Mouse (Mus musculus) lung, postnatal 0 days (tissue): ENCODE measurements around the gene Gsc. TPM values are rescaled to one million over a fixed set of nuclear protein-coding genes. Genes with fewer than 3 reads are reported as not detected.

Experiments used
- ATAC-seq: fragments of 200-750 bp; cut with Nextera tagmentation; 2 replicates; pipeline ENCODE4 v1.8.0; 2017; ENCODE audit warnings: moderate library complexity
- DNase-seq: peaks from one replicate; pipeline ENCODE4 v3.0.0-alpha.2; 2016; ENCODE audit warnings: low spot score
- H3K27ac ChIP-seq: fragments of 300-500 bp; sonication (generic); 2 replicates; pipeline ENCODE4 v1.5.1; 2014; ENCODE audit warnings: antibody characterized with exemption, mild to moderate bottlenecking, low read length, mixed read lengths
- H3K27me3 ChIP-seq: fragments of 300-500 bp; sonication (generic); replicated peaks from 2 replicates; pipeline ENCODE4 v1.6.1; 2014; ENCODE audit warnings: low read length, mixed read lengths; ENCODE audit not compliant: insufficient read depth
- H3K36me3 ChIP-seq: fragments of 300-500 bp; sonication (generic); 2 replicates; pipeline ENCODE4 v1.6.1; 2014; ENCODE audit warnings: low read length, mixed read lengths; ENCODE audit not compliant: insufficient read depth
- H3K4me1 ChIP-seq: fragments of 300-500 bp; sonication (generic); 2 replicates; pipeline ENCODE4 v1.6.1; 2014; ENCODE audit warnings: antibody characterized with exemption, low read depth, low read length, mixed read lengths; ENCODE audit not compliant: insufficient read depth
- H3K4me2 ChIP-seq: fragments of 300-500 bp; sonication (generic); replicated peaks from 2 replicates; pipeline ENCODE4 v1.6.1; 2014; ENCODE audit warnings: low read depth, mild to moderate bottlenecking, low read length, moderate library complexity, mixed read lengths
- H3K4me3 ChIP-seq: fragments of 300-500 bp; sonication (generic); 2 replicates; pipeline ENCODE4 v1.5.1; 2014; ENCODE audit warnings: low read depth, low read length
- H3K9ac ChIP-seq: fragments of 300-500 bp; sonication (generic); replicated peaks from 2 replicates; pipeline ENCODE4 v1.6.1; 2014; ENCODE audit warnings: low read depth, mild to moderate bottlenecking
- H3K9me3 ChIP-seq: fragments of 300-500 bp; sonication (generic); 2 replicates; pipeline ENCODE4 v1.6.1; 2016; ENCODE audit warnings: low read length, mixed read lengths
- CTCF ChIP-seq: IDR thresholded peaks from 2 replicates; pipeline ENCODE4 v1.5.1; 2016; ENCODE audit warnings: antibody characterized with exemption, mild to moderate bottlenecking
- EP300 ChIP-seq: IDR thresholded peaks from 2 replicates; pipeline ENCODE4 v1.6.1; 2016; ENCODE audit warnings: antibody characterized with exemption, mild to moderate bottlenecking, control low read depth
- WGBS: fragments of 180-500 bp; shearing (Covaris S2); extraction: QIAGEN DNeasy Blood & Tissue Kit; methylation state at CpG from one replicate; pipeline ENCODE4 v1.1.7; 2014; 5-methylcytosine and 5-hydroxymethylcytosine counted together
- polyA plus RNA-seq: library from polyadenylated mRNA; unstranded; fragments of >200 nt; fragmentation: Nextera tagmentation; extraction: Ambion mirVana; gene quantifications from 2 replicates; pipeline ENCODE4 v1.2.1, GENCODE M21; 2015

The Gsc gene
- polyA plus RNA-seq, 1 experiment from 2014 or later: not detected

GRCm38 (mm10) chr12:104443716-104444115 is 29.4 kb downstream of the Gsc start:
- TF ChIP-seq EP300: no peak
- TF ChIP-seq CTCF: no peak
- WGBS: 83% methylated on average over 11 of the region's 11 CpGs

GRCm38 (mm10) chr12:104440087-104440760 is 32.9 kb downstream of the Gsc start:
- H3K27ac ChIP-seq: no peak overlapping the region
- ATAC-seq: peak; percentile 38; the same call in 1 of the 2 replicates
- H3K36me3 ChIP-seq: no peaks in the 10 kb centered on the region
- peak; percentile 69 for DNase-seq
- no peak overlapping the region for H3K4me3 ChIP-seq
- no peaks in the 10 kb centered on the region for H3K9me3 ChIP-seq
- 8% methylated on average over 22 of the region's 22 CpGs for WGBS
- H3K9ac ChIP-seq: no peak overlapping the region
- no peak overlapping the region for H3K4me2 ChIP-seq
- H3K4me1 ChIP-seq: no peaks in the 10 kb centered on the region
- TF ChIP-seq CTCF: peak; percentile 94
- no peak for TF ChIP-seq EP300
- no peaks in the 10 kb centered on the region for H3K27me3 ChIP-seq

More at GRCm38 (mm10) chr12:104443716-104444115, 29.4 kb downstream of the Gsc start:
- ATAC-seq: no peak
- no peaks in the 10 kb centered on the region for H3K36me3 ChIP-seq
- no peaks in the 10 kb centered on the region for H3K4me1 ChIP-seq
- no peaks in the 10 kb centered on the region for H3K9me3 ChIP-seq
- DNase-seq: no peak
- no peak overlapping the region for H3K27ac ChIP-seq
- H3K9ac ChIP-seq: no peak overlapping the region
- no peak overlapping the region for H3K4me2 ChIP-seq
- no peaks in the 10 kb centered on the region for H3K27me3 ChIP-seq
- H3K4me3 ChIP-seq: no peak overlapping the region

GRCm38 (mm10) chr12:104433951-104434735 is 39.0 kb downstream of the Gsc start:
- no peaks in the 10 kb centered on the region for H3K4me1 ChIP-seq
- 70% methylated on average over 20 of the region's 20 CpGs for WGBS
- ATAC-seq: no peak
- no peaks in the 10 kb centered on the region for H3K9me3 ChIP-seq
- H3K27me3 ChIP-seq: no peaks in the 10 kb centered on the region
- H3K27ac ChIP-seq: no peak overlapping the region
- H3K36me3 ChIP-seq: no peaks in the 10 kb centered on the region
- TF ChIP-seq EP300: no peak
- no peak for TF ChIP-seq CTCF
- H3K4me2 ChIP-seq: no peak overlapping the region
- no peak overlapping the region for H3K4me3 ChIP-seq
- no peak for DNase-seq
- H3K9ac ChIP-seq: no peak overlapping the region

- no peaks in the 10 kb centered on the region for H3K36me3 ChIP-seq
- H3K27me3 ChIP-seq: no peaks in the 10 kb centered on the region
- no peak for TF ChIP-seq CTCF
- no peak for TF ChIP-seq EP300
- no peak overlapping the region for H3K4me3 ChIP-seq
- H3K27ac ChIP-seq: no peak overlapping the region
- ATAC-seq (no peak), DNase-seq (no peak)
- H3K9me3 ChIP-seq: no peaks in the 10 kb centered on the region
- no peak overlapping the region for H3K9ac ChIP-seq
- no peak overlapping the region for H3K4me2 ChIP-seq
- no peaks in the 10 kb centered on the region for H3K4me1 ChIP-seq
- 52% methylated on average over 7 of the region's 7 CpGs for WGBS
Observed at GRCm38 (mm10) chr12:104433214-104433613, 39.9 kb downstream of the Gsc start.

- no peaks in the 10 kb centered on the region for H3K4me1 ChIP-seq
- no peaks in the 10 kb centered on the region for H3K9me3 ChIP-seq
- H3K27ac ChIP-seq: no peak overlapping the region
- WGBS: 41% methylated on average over 10 of the region's 10 CpGs
- H3K27me3 ChIP-seq: no peaks in the 10 kb centered on the region
- no peak for DNase-seq
- TF ChIP-seq EP300: no peak
- TF ChIP-seq CTCF: no peak
- no peak overlapping the region for H3K4me2 ChIP-seq
- no peak overlapping the region for H3K4me3 ChIP-seq
- no peaks in the 10 kb centered on the region for H3K36me3 ChIP-seq
- ATAC-seq: no peak
- no peak overlapping the region for H3K9ac ChIP-seq
Observed at GRCm38 (mm10) chr12:104431359-104431758, 41.8 kb downstream of the Gsc start.

GRCm38 (mm10) chr12:104426915-104427314 is 46.2 kb downstream of the Gsc start:
- ATAC-seq: no peak

More at GRCm38 (mm10) chr12:104426915-104427314, 46.2 kb downstream of the Gsc start:
- Histone ChIP-seq H3K27ac (no peak overlapping the region), H3K9ac (no peak overlapping the region), H3K4me1 (no peaks in the 10 kb centered on the region), H3K9me3 (no peaks in the 10 kb centered on the region), H3K27me3 (no peaks in the 10 kb centered on the region), H3K36me3 (no peaks in the 10 kb centered on the region), H3K4me2 (no peak overlapping the region), H3K4me3 (no peak overlapping the region)
- WGBS: 4% methylated on average over 7 of the region's 7 CpGs
- TF ChIP-seq CTCF (peak; percentile 76), EP300 (no peak)
- peak; percentile 68 for DNase-seq
